Mouse (Mus musculus) megakaryocyte, embryonic 14.5 days (primary cell): Measurements from ENCODE around the gene Snx5.

ENCODE experiments used
- FLI1 ChIP-seq: IDR thresholded peaks from 2 replicates; pipeline ENCODE4 v1.6.1; 2012; ENCODE audit warnings: low read length, inconsistent platforms, mixed read lengths
- GATA1 ChIP-seq: IDR thresholded peaks from 3 replicates; pipeline ENCODE4 v1.6.1; 2012; ENCODE audit warnings: mixed read lengths, low read length, inconsistent platforms, borderline replicate concordance

- TF ChIP-seq FLI1 (no peak), GATA1 (no peak)
These were observed 56.1 kb downstream of the Snx5 start for GRCm38 (mm10) chr2:144214508-144215185.
